Mouse (Mus musculus): ENCODE measurements around the gene Dnajc6. TPM values are rescaled to one million over a fixed set of nuclear protein-coding genes. Genes with fewer than 3 reads are reported as not detected.

Gene Dnajc6
- polyA plus RNA-seq, 1 experiment: 1.5 TPM

- no peak overlapping the region for H3K27ac ChIP-seq (ENCODE audit: control insufficient read depth, insufficient read depth, low read depth, low read length)
- H3K4me3 ChIP-seq (ENCODE audit: control insufficient read depth, low read depth, low read length): no peak overlapping the region
- H3K27me3 ChIP-seq (ENCODE audit: control insufficient read depth, insufficient read depth, low read length): no peaks in the 10 kb centered on the region
- no peaks in the 10 kb centered on the region for H3K36me3 ChIP-seq (ENCODE audit: control insufficient read depth, insufficient read depth, low read length)
- TF ChIP-seq POLR2A (IDR thresholded peaks at IDR 0.05; ENCODE audit: control insufficient read depth, low read depth, low read length) (no peak), CTCF (IDR thresholded peaks at IDR 0.05; ENCODE audit: control insufficient read depth, insufficient read depth, insufficient replicate concordance, low read depth, low read length) (no peak)
- no peaks in the 10 kb centered on the region for H3K4me1 ChIP-seq (ENCODE audit: control insufficient read depth, insufficient read depth, low read length)
Observed at GRCm38 (mm10) chr4:101564746-101565417, 68.4 kb downstream of the Dnajc6 start.

- Histone ChIP-seq H3K4me3 (ENCODE audit: control insufficient read depth, low read depth, low read length) (no peak overlapping the region), H3K27ac (ENCODE audit: control insufficient read depth, insufficient read depth, low read depth, low read length) (no peak overlapping the region), H3K27me3 (ENCODE audit: control insufficient read depth, insufficient read depth, low read length) (no peaks in the 10 kb centered on the region), H3K4me1 (ENCODE audit: control insufficient read depth, insufficient read depth, low read length) (no peaks in the 10 kb centered on the region), H3K36me3 (ENCODE audit: control insufficient read depth, insufficient read depth, low read length) (no peaks in the 10 kb centered on the region)
- TF ChIP-seq CTCF (IDR thresholded peaks at IDR 0.05; ENCODE audit: control insufficient read depth, insufficient read depth, insufficient replicate concordance, low read depth, low read length): no peak
Observed at GRCm38 (mm10) chr4:101569076-101569475, 72.6 kb downstream of the Dnajc6 start.

GRCm38 (mm10) chr4:101572142-101572541 lies 75.7 kb downstream of the Dnajc6 start:
- H3K36me3 ChIP-seq (ENCODE audit: control insufficient read depth, insufficient read depth, low read length): no peaks in the 10 kb centered on the region
- no peaks in the 10 kb centered on the region for H3K4me1 ChIP-seq (ENCODE audit: control insufficient read depth, insufficient read depth, low read length)
- no peak overlapping the region for H3K4me3 ChIP-seq (ENCODE audit: control insufficient read depth, low read depth, low read length)
- no peak for TF ChIP-seq CTCF (IDR thresholded peaks at IDR 0.05; ENCODE audit: control insufficient read depth, insufficient read depth, insufficient replicate concordance, low read depth, low read length)
- no peak for TF ChIP-seq POLR2A (IDR thresholded peaks at IDR 0.05; ENCODE audit: control insufficient read depth, low read depth, low read length)
- no peak overlapping the region for H3K27ac ChIP-seq (ENCODE audit: control insufficient read depth, insufficient read depth, low read depth, low read length)
- no peaks in the 10 kb centered on the region for H3K27me3 ChIP-seq (ENCODE audit: control insufficient read depth, insufficient read depth, low read length)

GRCm38 (mm10) chr4:101575307-101575706 lies 78.9 kb downstream of the Dnajc6 start:
- Histone ChIP-seq H3K4me1 (ENCODE audit: control insufficient read depth, insufficient read depth, low read length) (no peaks in the 10 kb centered on the region), H3K36me3 (ENCODE audit: control insufficient read depth, insufficient read depth, low read length) (no peaks in the 10 kb centered on the region), H3K27me3 (ENCODE audit: control insufficient read depth, insufficient read depth, low read length) (no peaks in the 10 kb centered on the region), H3K27ac (ENCODE audit: control insufficient read depth, insufficient read depth, low read depth, low read length) (no peak overlapping the region), H3K4me3 (ENCODE audit: control insufficient read depth, low read depth, low read length) (no peak overlapping the region)
- TF ChIP-seq CTCF (IDR thresholded peaks at IDR 0.05; ENCODE audit: control insufficient read depth, insufficient read depth, insufficient replicate concordance, low read depth, low read length) (no peak), POLR2A (IDR thresholded peaks at IDR 0.05; ENCODE audit: control insufficient read depth, low read depth, low read length) (no peak)

GRCm38 (mm10) chr4:101578720-101579119 lies 82.3 kb downstream of the Dnajc6 start:
- H3K27ac ChIP-seq (ENCODE audit: control insufficient read depth, insufficient read depth, low read depth, low read length): no peak overlapping the region
- H3K27me3 ChIP-seq (ENCODE audit: control insufficient read depth, insufficient read depth, low read length): no peaks in the 10 kb centered on the region
- no peaks in the 10 kb centered on the region for H3K36me3 ChIP-seq (ENCODE audit: control insufficient read depth, insufficient read depth, low read length)
- H3K4me3 ChIP-seq (ENCODE audit: control insufficient read depth, low read depth, low read length): no peak overlapping the region
- no peaks in the 10 kb centered on the region for H3K4me1 ChIP-seq (ENCODE audit: control insufficient read depth, insufficient read depth, low read length)
- TF ChIP-seq POLR2A (IDR thresholded peaks at IDR 0.05; ENCODE audit: control insufficient read depth, low read depth, low read length): no peak
- TF ChIP-seq CTCF (IDR thresholded peaks at IDR 0.05; ENCODE audit: control insufficient read depth, insufficient read depth, insufficient replicate concordance, low read depth, low read length): no peak

GRCm38 (mm10) chr4:101579517-101579916 lies 83.1 kb downstream of the Dnajc6 start:
- TF ChIP-seq POLR2A (IDR thresholded peaks at IDR 0.05; ENCODE audit: control insufficient read depth, low read depth, low read length): no peak
- no peak for TF ChIP-seq CTCF (IDR thresholded peaks at IDR 0.05; ENCODE audit: control insufficient read depth, insufficient read depth, insufficient replicate concordance, low read depth, low read length)
- H3K36me3 ChIP-seq (ENCODE audit: control insufficient read depth, insufficient read depth, low read length): no peaks in the 10 kb centered on the region
- H3K27me3 ChIP-seq (ENCODE audit: control insufficient read depth, insufficient read depth, low read length): no peaks in the 10 kb centered on the region
- no peaks in the 10 kb centered on the region for H3K4me1 ChIP-seq (ENCODE audit: control insufficient read depth, insufficient read depth, low read length)
- no peak overlapping the region for H3K27ac ChIP-seq (ENCODE audit: control insufficient read depth, insufficient read depth, low read depth, low read length)
- no peak overlapping the region for H3K4me3 ChIP-seq (ENCODE audit: control insufficient read depth, low read depth, low read length)

- TF ChIP-seq CTCF (IDR thresholded peaks at IDR 0.05; ENCODE audit: control insufficient read depth, insufficient read depth, insufficient replicate concordance, low read depth, low read length) (no peak), POLR2A (IDR thresholded peaks at IDR 0.05; ENCODE audit: control insufficient read depth, low read depth, low read length) (no peak)
- Histone ChIP-seq H3K27me3 (ENCODE audit: control insufficient read depth, insufficient read depth, low read length) (no peaks in the 10 kb centered on the region), H3K4me3 (ENCODE audit: control insufficient read depth, low read depth, low read length) (no peak overlapping the region), H3K27ac (ENCODE audit: control insufficient read depth, insufficient read depth, low read depth, low read length) (no peak overlapping the region), H3K36me3 (ENCODE audit: control insufficient read depth, insufficient read depth, low read length) (no peaks in the 10 kb centered on the region), H3K4me1 (ENCODE audit: control insufficient read depth, insufficient read depth, low read length) (no peaks in the 10 kb centered on the region)
Observed at GRCm38 (mm10) chr4:101581156-101581555, 84.7 kb downstream of the Dnajc6 start.

Measured in testis, adult 2 months (tissue).